Mouse (Mus musculus): ENCODE results near the gene Ptpn14.

DNA sequence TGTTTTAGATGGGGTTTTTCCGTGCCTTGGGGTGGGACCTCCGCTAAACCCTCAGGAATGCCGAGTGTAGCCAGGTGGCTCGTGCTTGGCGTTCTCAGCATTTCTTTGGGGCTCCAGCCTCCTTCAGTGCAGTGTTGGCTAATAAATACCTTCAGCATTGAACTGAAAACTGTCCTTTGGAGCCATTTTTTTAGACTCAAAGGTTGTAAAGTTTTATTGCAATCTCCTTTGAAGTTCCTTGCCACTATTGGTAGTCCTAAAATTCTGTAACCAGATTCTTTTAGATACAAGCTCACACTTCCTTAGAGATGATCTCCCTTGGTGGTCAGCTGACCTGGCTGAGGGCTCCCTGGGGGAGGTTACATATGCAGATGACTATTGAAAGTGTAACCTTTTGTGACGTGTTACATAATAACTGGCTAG, 147.4 kb downstream of the Ptpn14 start:
- TF ChIP-seq CTCF (IDR thresholded peaks at IDR 0.05; ENCODE audit: low read depth) (no peak), EP300 (IDR thresholded peaks at IDR 0.05; ENCODE audit: low read depth) (no peak)
